ENCODE assay signal across 18 mouse cellular contexts in the genomic region with DNA sequence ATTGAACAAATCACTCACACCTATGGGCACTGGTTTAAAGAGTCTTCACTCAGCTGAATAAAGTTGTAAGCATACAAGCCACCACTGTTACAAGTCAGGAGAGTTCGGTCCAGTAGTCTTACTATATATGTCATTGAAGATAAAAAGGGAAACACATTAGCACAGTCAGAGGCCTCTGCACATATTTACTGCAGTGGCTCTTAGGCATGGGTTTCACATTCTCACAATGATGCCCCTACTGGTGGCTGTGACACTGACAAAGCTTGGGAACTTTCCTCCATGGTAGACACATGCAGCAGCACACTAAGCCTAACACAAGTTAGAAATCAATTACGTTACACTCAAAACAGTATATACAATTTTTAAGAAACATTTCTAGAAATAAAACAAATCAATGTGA. TPM values are rescaled to one million over a fixed set of nuclear protein-coding genes. Genes with fewer than 3 reads are reported as not detected.
DNase-seq lines count a peak whose midpoint lies in the region; ATAC-seq and TF ChIP-seq lines count a peak whose summit lies in the region.
"Had no signal": no experiment of that assay in that cellular context is flagged by ENCODE, and none has a peak within 500 bp of the region (broad histone marks: within the 10 kb centered on the region; RNA-seq: fewer than 3 reads in every experiment).

No protein-coding gene starts in this region.

- no peaks in the 10 kb centered on the region for H3K4me1 ChIP-seq in hindbrain, postnatal 0 days (ENCODE audit: insufficient read depth, low read length)
- H3K4me1 ChIP-seq in hindbrain, embryonic 16.5 days (ENCODE audit: control insufficient read depth, insufficient read depth, low read depth, low read length) = no peaks in the 10 kb centered on the region
- no peaks in the 10 kb centered on the region for H3K4me1 ChIP-seq in midbrain, embryonic 11.5 days (ENCODE audit: control insufficient read depth, insufficient read depth, low read length)
- H3K4me1 ChIP-seq in midbrain, embryonic 16.5 days (ENCODE audit: control insufficient read depth, insufficient read depth, low read length) = no peaks in the 10 kb centered on the region
- no peaks in the 10 kb centered on the region for H3K4me1 ChIP-seq in MEL (ENCODE audit: control insufficient read depth in 1 of 2, insufficient read depth in 2 of 2, low read length in 2 of 2)
- H3K4me1 ChIP-seq: midbrain, embryonic 12.5 days; stomach, embryonic 15.5 days had no signal

- H3K9ac ChIP-seq in hindbrain, postnatal 0 days (replicated peaks; ENCODE audit: low read length) = no peak overlapping the region
- H3K9ac ChIP-seq in hindbrain, embryonic 16.5 days (ENCODE audit: low read depth, low read length) = no peak overlapping the region
- H3K9ac ChIP-seq in midbrain, embryonic 11.5 days (ENCODE audit: low read length) = no peak overlapping the region
- H3K9ac ChIP-seq in midbrain, embryonic 16.5 days (ENCODE audit: low read depth, low read length) = no peak overlapping the region
- no peak overlapping the region for H3K9ac ChIP-seq in MEL (ENCODE audit: control insufficient read depth, low read depth, low read length, poor library complexity, severe bottlenecking)
- H3K9ac ChIP-seq: embryonic facial prominence, embryonic 15.5 days; liver, embryonic 13.5 days; midbrain, embryonic 12.5 days; neural tube, embryonic 15.5 days; stomach, embryonic 15.5 days had no signal

- WGBS in hindbrain, postnatal 0 days = 90% methylated on average over 2 of the region's 2 CpGs
- WGBS in hindbrain, embryonic 16.5 days = 85% methylated on average over 2 of the region's 2 CpGs
- WGBS in midbrain, embryonic 11.5 days = 92% methylated on average over 2 of the region's 2 CpGs
- 95% methylated on average over 2 of the region's 2 CpGs for WGBS in midbrain, embryonic 16.5 days

- H3K27ac ChIP-seq in hindbrain, postnatal 0 days = no peak overlapping the region
- no peak overlapping the region for H3K27ac ChIP-seq in hindbrain, embryonic 16.5 days (ENCODE audit: low read depth, low read length)
- no peak overlapping the region for H3K27ac ChIP-seq in midbrain, embryonic 11.5 days (ENCODE audit: low read depth, low read length)
- no peak overlapping the region for H3K27ac ChIP-seq in midbrain, embryonic 16.5 days (ENCODE audit: low read length)
- H3K27ac ChIP-seq in MEL (ENCODE audit: control insufficient read depth, low read depth, low read length) = no peak overlapping the region
- H3K27ac ChIP-seq: embryonic facial prominence, embryonic 15.5 days; liver, embryonic 13.5 days; midbrain, embryonic 12.5 days; neural tube, embryonic 15.5 days; stomach, embryonic 15.5 days had no signal

- TF ChIP-seq EP300 in MEL (IDR thresholded peaks at IDR 0.05; ENCODE audit: low read depth in 1 of 2, low read length in 2 of 2) = no peak

- peak; percentile 57 for TF ChIP-seq CTCF in hindbrain, postnatal 0 days (IDR thresholded peaks at IDR 0.05; ENCODE audit: low read depth)
- peak; percentile 3 to 51 (median 20); a peak in 3 of 6 replicates for TF ChIP-seq CTCF in MEL (IDR thresholded peaks at IDR 0.05 in 2 of 3, conservative IDR thresholded peaks at IDR 0.05 in 1 of 3; ENCODE audit: control insufficient read depth in 1 of 3, insufficient read depth in 1 of 3, low read depth in 2 of 3, low read length in 3 of 3, poor library complexity in 1 of 3, severe bottlenecking in 1 of 3)

- TF ChIP-seq POLR2A in MEL (IDR thresholded peaks at IDR 0.05; ENCODE audit: control insufficient read depth in 1 of 2, insufficient read depth in 1 of 2, low read depth in 1 of 2, low read length in 2 of 2, poor library complexity in 1 of 2) = no peak

- no peak; the same call in 1 of the 2 replicates for TF ChIP-seq RAD21 in MEL (IDR thresholded peaks at IDR 0.05; ENCODE audit: low read depth, low read length)

- H3K4me3 ChIP-seq in hindbrain, postnatal 0 days (ENCODE audit: low read length) = no peak overlapping the region
- H3K4me3 ChIP-seq in hindbrain, embryonic 16.5 days (ENCODE audit: low read length) = no peak overlapping the region
- H3K4me3 ChIP-seq in midbrain, embryonic 11.5 days (ENCODE audit: low read depth, low read length) = no peak overlapping the region
- no peak overlapping the region for H3K4me3 ChIP-seq in midbrain, embryonic 16.5 days (ENCODE audit: low read depth, low read length)
- H3K4me3 ChIP-seq in MEL (ENCODE audit: control insufficient read depth in 1 of 2, insufficient read depth in 1 of 2, low read depth in 2 of 2, low read length in 2 of 2) = no peak overlapping the region
- H3K4me3 ChIP-seq: embryonic facial prominence, embryonic 15.5 days; liver, embryonic 13.5 days; midbrain, embryonic 12.5 days; neural tube, embryonic 15.5 days; stomach, embryonic 15.5 days had no signal

- 0 out of 2 replicates have a peak, but pooled peaks cover 2% of the 10 kb centered on the region for H3K36me3 ChIP-seq in hindbrain, postnatal 0 days (ENCODE audit: insufficient read depth, low read length)
- H3K36me3 ChIP-seq in hindbrain, embryonic 16.5 days (ENCODE audit: control insufficient read depth, insufficient read depth, low read length) = no peaks in the 10 kb centered on the region
- H3K36me3 ChIP-seq in midbrain, embryonic 11.5 days (ENCODE audit: control insufficient read depth, insufficient read depth, low read length) = no peaks in the 10 kb centered on the region
- no peaks in the 10 kb centered on the region for H3K36me3 ChIP-seq in midbrain, embryonic 16.5 days (ENCODE audit: control insufficient read depth, insufficient read depth, low read length)
- peaks cover 0 to 3% of the 10 kb centered on the region in 2 experiments; a peak in 2 of 4 replicates for H3K36me3 ChIP-seq in MEL (ENCODE audit: control insufficient read depth in 1 of 2, insufficient read depth in 2 of 2, low read length in 2 of 2)
- H3K36me3 ChIP-seq: liver, embryonic 13.5 days; neural tube, embryonic 15.5 days; stomach, embryonic 15.5 days had no signal

- intact Hi-C loops in left cerebral cortex, postnatal 4 days (cut with DNase I) = no loop called here

- no peak overlapping the region for H3K4me2 ChIP-seq in hindbrain, postnatal 0 days (ENCODE audit: low read depth, low read length)
- H3K4me2 ChIP-seq in hindbrain, embryonic 16.5 days (ENCODE audit: low read length) = no peak overlapping the region
- no peak overlapping the region for H3K4me2 ChIP-seq in midbrain, embryonic 11.5 days
- no peak overlapping the region for H3K4me2 ChIP-seq in midbrain, embryonic 16.5 days (ENCODE audit: low read length)
- H3K4me2 ChIP-seq: embryonic facial prominence, embryonic 15.5 days; liver, embryonic 13.5 days; midbrain, embryonic 12.5 days; neural tube, embryonic 15.5 days; stomach, embryonic 15.5 days had no signal

- no peak for ATAC-seq in hindbrain, postnatal 0 days
- no peak for ATAC-seq in hindbrain, embryonic 16.5 days
- no peak for ATAC-seq in midbrain, embryonic 11.5 days (ENCODE audit: low FRiP score)
- ATAC-seq in midbrain, embryonic 16.5 days = no peak

- H3K27me3 ChIP-seq in hindbrain, postnatal 0 days (ENCODE audit: insufficient read depth, low read length) = no peaks in the 10 kb centered on the region
- H3K27me3 ChIP-seq in hindbrain, embryonic 16.5 days (replicated peaks; ENCODE audit: control insufficient read depth, insufficient read depth, low read length) = no peaks in the 10 kb centered on the region
- no peaks in the 10 kb centered on the region for H3K27me3 ChIP-seq in midbrain, embryonic 11.5 days (ENCODE audit: control insufficient read depth, insufficient read depth, low read length)
- no peaks in the 10 kb centered on the region for H3K27me3 ChIP-seq in midbrain, embryonic 16.5 days (ENCODE audit: control insufficient read depth, insufficient read depth, low read depth, low read length)
- H3K27me3 ChIP-seq in MEL (ENCODE audit: control insufficient read depth in 1 of 2, insufficient read depth in 2 of 2, low read length in 2 of 2) = no peaks in the 10 kb centered on the region
- H3K27me3 ChIP-seq: embryonic facial prominence, embryonic 15.5 days; liver, embryonic 13.5 days; midbrain, embryonic 12.5 days; neural tube, embryonic 15.5 days; stomach, embryonic 15.5 days had no signal

- DNase-seq in hindbrain, postnatal 0 days (ENCODE audit: low spot score) = no peak
- DNase-seq in midbrain, embryonic 11.5 days (ENCODE audit: low spot score, missing footprints) = peak; percentile 81
- DNase-seq in MEL (ENCODE audit: low read depth, low spot score) = peak; percentile 54
- peak; percentile 10 for DNase-seq in induced T-regulatory cell, adult 2 months (ENCODE audit: low read depth)
- DNase-seq in left cerebral cortex, postnatal 4 days = no peak
- DNase-seq in spleen, postnatal 14 days (ENCODE audit: low spot score in 2 of 2) = no peak
- DNase-seq: cerebellum, adult 9-10 months; heart, adult 11 months; heart, postnatal 36 days; kidney, adult 8-10 months; liver, embryonic 13.5 days; right cerebral cortex, postnatal 14 days had no signal

- H3K79me2 ChIP-seq in MEL (ENCODE audit: control insufficient read depth, insufficient read depth, low read length, poor library complexity) = no peaks in the 10 kb centered on the region

- H3K9me3 ChIP-seq in hindbrain, postnatal 0 days (ENCODE audit: low read length) = no peaks in the 10 kb centered on the region
- H3K9me3 ChIP-seq in hindbrain, embryonic 16.5 days (ENCODE audit: control insufficient read depth, low read length) = no peaks in the 10 kb centered on the region
- H3K9me3 ChIP-seq in midbrain, embryonic 11.5 days (ENCODE audit: control insufficient read depth, low read length) = no peaks in the 10 kb centered on the region
- no peaks in the 10 kb centered on the region for H3K9me3 ChIP-seq in midbrain, embryonic 16.5 days (replicated peaks; ENCODE audit: control insufficient read depth, low read length, poor library complexity, severe bottlenecking)
- H3K9me3 ChIP-seq in MEL (replicated peaks; ENCODE audit: insufficient read depth, low read length) = no peaks in the 10 kb centered on the region
- H3K9me3 ChIP-seq: embryonic facial prominence, embryonic 15.5 days; liver, embryonic 13.5 days; midbrain, embryonic 12.5 days; neural tube, embryonic 15.5 days; stomach, embryonic 15.5 days had no signal

TF ChIP-seq in MEL, 35 proteins besides CTCF, POLR2A, EP300 and RAD21 (continues in another document):
- no peak for TF ChIP-seq MAX (IDR thresholded peaks at IDR 0.05; ENCODE audit: low read length)
- TF ChIP-seq TBP (IDR thresholded peaks at IDR 0.05; ENCODE audit: low read depth, low read length) = no peak
- no peak for TF ChIP-seq ZC3H11A (IDR thresholded peaks at IDR 0.05; ENCODE audit: low read depth, low read length)

RNA-seq across cellular contexts. Expression of a gene that starts 5.5 kb away (rescaled TPM):
- 10.9 and 13.0 TPM in 2 replicates for total RNA-seq in hindbrain, postnatal 0 days (2014; rRNA removed)
- 11.5 and 11.6 TPM in 2 replicates for polyA plus RNA-seq in hindbrain, postnatal 0 days (2015; fragmentation: Nextera tagmentation; extraction: Ambion mirVana)
- polyA plus RNA-seq in hindbrain, embryonic 16.5 days (2015; fragmentation: Nextera tagmentation; extraction: Ambion mirVana) = 18.4 and 22.0 TPM in 2 replicates
- polyA plus RNA-seq in midbrain, embryonic 11.5 days (2014; fragmentation: Nextera tagmentation; extraction: Ambion mirVana) = 48.9 and 50.0 TPM in 2 replicates
- polyA plus RNA-seq in midbrain, embryonic 16.5 days (2015; fragmentation: Nextera tagmentation; extraction: Ambion mirVana) = 21.1 and 21.6 TPM in 2 replicates
- total RNA-seq in MEL (2012; rRNA removed) = 6.1 and 7.0 TPM in 2 replicates
- polyA plus RNA-seq in MEL (2012; ENCODE audit: insufficient read depth in 1 of 2, insufficient read length in 2 of 2, low read depth in 1 of 2, low replicate concordance in 2 of 2, missing spikeins in 1 of 2) = 1 to 10 TPM in 1 of 2 experiments, not detected in 1; 8.8 TPM
- total RNA-seq in left cerebral cortex, postnatal 4 days (2021) = 10 to 100 TPM; 10.5 to 11.5 TPM

Comparison
In these comparisons a context has a peak if more than half of its experiments do, and no peak if none do; other contexts are left out.
1. DNase-seq: peak in midbrain, embryonic 11.5 days (single experiment), MEL (single experiment) and induced T-regulatory cell, adult 2 months (single experiment); none in hindbrain, postnatal 0 days (single experiment), left cerebral cortex, postnatal 4 days (single experiment) and spleen, postnatal 14 days (0 of 2).